Mouse (Mus musculus): ENCODE results near the gene Ntn3. TPM values are rescaled to one million over a fixed set of nuclear protein-coding genes. Genes with fewer than 3 reads are reported as not detected.

Gene Ntn3
- total RNA-seq, 2 experiments from 2014 or later = not detected

GRCm38 (mm10) chr17:24211631-24212440, 2.5 kb upstream of the Ntn3 start:
- peak; percentile 38; the same call in 1 of the 2 replicates for ATAC-seq (ENCODE audit: poor library complexity, severe bottlenecking)

GRCm38 (mm10) chr17:24210591-24210990, 1.3 kb upstream of the Ntn3 start:
- no peak for ATAC-seq (ENCODE audit: poor library complexity, severe bottlenecking)

GRCm38 (mm10) chr17:24209916-24210240, 547 bp upstream of the Ntn3 start:
- ATAC-seq (ENCODE audit: poor library complexity, severe bottlenecking) = no peak

- ATAC-seq (ENCODE audit: poor library complexity, severe bottlenecking) = peak; percentile 22; the same call in 1 of the 2 replicates
Observed at GRCm38 (mm10) chr17:24208641-24209042, 689 bp downstream of the Ntn3 start.

GRCm38 (mm10) chr17:24207768-24208640, 1.3 kb downstream of the Ntn3 start:
- ATAC-seq (ENCODE audit: poor library complexity, severe bottlenecking) = no peak

- ATAC-seq (ENCODE audit: poor library complexity, severe bottlenecking) = peak; percentile 49
Observed at GRCm38 (mm10) chr17:24206451-24207351, 2.6 kb downstream of the Ntn3 start.

GRCm38 (mm10) chr17:24205908-24206361, 3.4 kb downstream of the Ntn3 start:
- ATAC-seq (ENCODE audit: poor library complexity, severe bottlenecking) = peak; percentile 17

- peak; percentile 57 for ATAC-seq (ENCODE audit: poor library complexity, severe bottlenecking)
Observed at GRCm38 (mm10) chr17:24205284-24205888, 3.9 kb downstream of the Ntn3 start, which contains the start of gene Tbc1d24. Tbc1d24 (minus strand) TSS chr17:24205562.

GRCm38 (mm10) chr17:24204846-24205245, 4.5 kb downstream of the Ntn3 start:
- no peak for ATAC-seq (ENCODE audit: poor library complexity, severe bottlenecking)

- ATAC-seq (ENCODE audit: poor library complexity, severe bottlenecking) = no peak
Observed at GRCm38 (mm10) chr17:24203611-24204534, 5.5 kb downstream of the Ntn3 start.

GRCm38 (mm10) chr17:24203068-24203467, 6.3 kb downstream of the Ntn3 start:
- ATAC-seq (ENCODE audit: poor library complexity, severe bottlenecking) = no peak

GRCm38 (mm10) chr17:24201092-24201491, 8.2 kb downstream of the Ntn3 start:
- ATAC-seq (ENCODE audit: poor library complexity, severe bottlenecking) = no peak

- ATAC-seq (ENCODE audit: poor library complexity, severe bottlenecking) = no peak
Observed at GRCm38 (mm10) chr17:24199741-24200140, 9.6 kb downstream of the Ntn3 start.

- no peak for ATAC-seq (ENCODE audit: poor library complexity, severe bottlenecking)
Observed at GRCm38 (mm10) chr17:24199252-24199651, 10.1 kb downstream of the Ntn3 start.

- no peak for ATAC-seq (ENCODE audit: poor library complexity, severe bottlenecking)
Observed at GRCm38 (mm10) chr17:24197032-24197824, 12.1 kb downstream of the Ntn3 start.

- ATAC-seq (ENCODE audit: poor library complexity, severe bottlenecking) = no peak
Observed at GRCm38 (mm10) chr17:24195349-24195748, 14.0 kb downstream of the Ntn3 start.

GRCm38 (mm10) chr17:24193769-24194168, 15.6 kb downstream of the Ntn3 start:
- no peak for ATAC-seq (ENCODE audit: poor library complexity, severe bottlenecking)

- no peak for ATAC-seq (ENCODE audit: poor library complexity, severe bottlenecking)
Observed at GRCm38 (mm10) chr17:24193268-24193667, 16.1 kb downstream of the Ntn3 start.
